Mouse (Mus musculus) embryonic facial prominence, embryonic 10.5 days (tissue): Measurements from ENCODE around the gene Zbtb16. TPM values are rescaled to one million over a fixed set of nuclear protein-coding genes. Genes with fewer than 3 reads are reported as not detected.

Experiments
- DNase-seq: peaks from one replicate; pipeline ENCODE4 v3.0.0-alpha.2; 2017; ENCODE audit warnings: low spot score
- H3K27ac ChIP-seq: fragments of 300-500 bp; sonication (generic); replicated peaks from 2 replicates; pipeline ENCODE4 v1.5.1; 2016; ENCODE audit warnings: mild to moderate bottlenecking
- H3K27me3 ChIP-seq: fragments of 300-500 bp; sonication (generic); replicated peaks from 2 replicates; pipeline ENCODE4 v1.6.1; 2016; ENCODE audit warnings: low read depth, mild to moderate bottlenecking; ENCODE audit not compliant: poor library complexity, severe bottlenecking
- H3K36me3 ChIP-seq: fragments of 300-500 bp; sonication (generic); replicated peaks from 2 replicates; pipeline ENCODE4 v1.6.1; 2016; ENCODE audit warnings: mild to moderate bottlenecking, moderate library complexity
- H3K4me1 ChIP-seq: fragments of 300-500 bp; sonication (generic); 2 replicates; pipeline ENCODE4 v1.6.1; 2016
- H3K4me3 ChIP-seq: fragments of 300-500 bp; sonication (generic); 2 replicates; pipeline ENCODE4 v1.5.1; 2016; ENCODE audit warnings: mild to moderate bottlenecking, moderate library complexity
- H3K9me3 ChIP-seq: fragments of 300-500 bp; sonication (generic); 2 replicates; pipeline ENCODE4 v1.6.1; 2016; ENCODE audit warnings: mild to moderate bottlenecking
- WGBS: fragments of 180-500 bp; shearing (Covaris S2); methylation state at CpG from one replicate; pipeline ENCODE4 v1.1.7; 2016; 5-methylcytosine and 5-hydroxymethylcytosine counted together
- polyA plus RNA-seq: library from polyadenylated mRNA; unstranded; fragments of >200 nt; fragmentation: Nextera tagmentation; extraction: Ambion mirVana; gene quantifications from 2 replicates; pipeline ENCODE4 v1.2.1, GENCODE M21; 2016

Zbtb16 gene
- polyA plus RNA-seq, 1 experiment from 2014 or later: 15.8 TPM

DNA sequence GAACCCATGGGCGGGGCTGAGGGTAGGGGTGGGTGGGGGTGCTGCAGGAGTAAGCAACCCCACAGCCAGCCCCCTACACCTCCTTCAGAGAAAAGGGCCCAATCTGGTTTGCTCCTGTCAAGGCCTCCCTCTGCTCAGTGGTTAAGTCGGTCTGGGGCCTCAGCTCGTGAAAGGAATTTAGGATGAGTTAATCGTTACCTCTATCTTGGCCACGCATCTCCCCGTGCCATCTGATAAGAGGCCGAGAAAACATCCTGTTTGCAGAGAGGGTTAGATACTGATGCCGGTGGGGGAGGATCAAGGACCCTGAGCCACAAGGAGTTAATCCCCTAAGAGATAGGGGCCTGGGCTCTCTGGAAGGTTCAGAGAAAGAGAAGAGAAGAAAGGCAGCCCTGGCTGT is 40.9 kb downstream of the Zbtb16 start:
- Histone ChIP-seq H3K27me3 (no peaks in the 10 kb centered on the region), H3K36me3 (peaks cover 2% of the 10 kb centered on the region; the same call in 1 of the 2 replicates), H3K9me3 (no peaks in the 10 kb centered on the region), H3K4me3 (no peak overlapping the region), H3K27ac (peak overlapping the region; percentile 32; the same call in 1 of the 2 replicates), H3K4me1 (peaks cover 46% of the 10 kb centered on the region)
- 17% methylated on average over 8 of the region's 8 CpGs for WGBS
- no peak for DNase-seq

DNA sequence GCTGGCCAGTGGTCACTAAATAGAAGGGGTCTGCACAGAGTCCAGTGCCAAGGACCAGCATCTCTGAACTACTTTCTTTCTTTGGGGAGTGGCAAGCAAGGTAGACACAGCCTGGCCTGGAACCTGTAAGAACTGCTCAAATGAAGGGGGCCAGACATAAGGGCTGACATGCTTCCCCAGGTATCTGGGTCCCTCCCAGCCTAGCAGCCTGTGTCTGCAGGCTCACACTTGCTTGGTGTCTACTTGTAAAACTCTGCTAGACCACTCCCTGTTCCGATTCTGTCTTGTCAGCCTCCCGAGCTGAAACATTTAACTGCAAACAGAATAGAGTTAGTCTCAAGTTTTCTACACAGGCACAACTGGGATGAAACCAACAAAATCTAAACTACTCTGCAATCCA is 41.6 kb downstream of the Zbtb16 start:
- Histone ChIP-seq H3K27me3 (no peaks in the 10 kb centered on the region), H3K27ac (no peak overlapping the region), H3K36me3 (peaks cover 2% of the 10 kb centered on the region; the same call in 1 of the 2 replicates), H3K4me1 (peaks cover 46% of the 10 kb centered on the region), H3K4me3 (no peak overlapping the region), H3K9me3 (no peaks in the 10 kb centered on the region)
- DNase-seq: no peak
- 80% methylated on average over 2 of the region's 2 CpGs for WGBS

DNA sequence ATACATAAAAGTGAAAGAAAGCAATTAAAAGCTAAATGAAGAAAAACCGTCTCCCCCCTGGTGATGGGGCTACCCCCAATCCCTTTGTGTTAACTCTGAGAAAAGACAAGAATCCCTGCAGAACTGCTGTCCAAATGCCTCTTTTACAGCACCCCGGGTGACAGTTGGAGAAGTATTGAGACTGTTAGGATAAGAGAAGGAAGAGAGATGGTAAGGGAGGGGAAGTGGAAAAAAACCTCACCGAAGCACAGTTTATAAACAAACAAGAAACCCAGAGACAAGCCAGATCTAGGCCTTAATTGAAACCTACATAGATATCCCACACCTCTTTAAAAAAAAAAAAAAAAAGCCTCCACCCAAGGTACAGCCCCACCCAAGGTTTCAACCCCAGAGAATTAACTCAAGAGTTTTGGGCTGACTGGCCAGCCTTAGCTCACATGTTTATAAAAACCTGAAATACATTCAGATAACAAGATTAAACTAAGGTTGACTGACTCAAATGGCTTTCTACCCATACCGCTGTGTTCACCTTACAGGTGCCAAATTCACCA is 42.3 kb downstream of the Zbtb16 start:
- H3K27ac ChIP-seq: no peak overlapping the region
- no peaks in the 10 kb centered on the region for H3K9me3 ChIP-seq
- no peak for DNase-seq
- H3K4me3 ChIP-seq: no peak overlapping the region
- no peaks in the 10 kb centered on the region for H3K36me3 ChIP-seq
- H3K4me1 ChIP-seq: peaks cover 52% of the 10 kb centered on the region
- WGBS: 64% methylated on average over 4 of the region's 4 CpGs
- no peaks in the 10 kb centered on the region for H3K27me3 ChIP-seq

GRCm38 (mm10) chr9:48790575-48790974 is 45.4 kb downstream of the Zbtb16 start:
- Histone ChIP-seq H3K27me3 (no peaks in the 10 kb centered on the region), H3K27ac (no peak overlapping the region), H3K4me1 (peaks cover 61% of the 10 kb centered on the region), H3K9me3 (no peaks in the 10 kb centered on the region), H3K4me3 (no peak overlapping the region), H3K36me3 (no peaks in the 10 kb centered on the region)
- 78% methylated on average over 10 of the region's 10 CpGs for WGBS
- DNase-seq: no peak

DNA sequence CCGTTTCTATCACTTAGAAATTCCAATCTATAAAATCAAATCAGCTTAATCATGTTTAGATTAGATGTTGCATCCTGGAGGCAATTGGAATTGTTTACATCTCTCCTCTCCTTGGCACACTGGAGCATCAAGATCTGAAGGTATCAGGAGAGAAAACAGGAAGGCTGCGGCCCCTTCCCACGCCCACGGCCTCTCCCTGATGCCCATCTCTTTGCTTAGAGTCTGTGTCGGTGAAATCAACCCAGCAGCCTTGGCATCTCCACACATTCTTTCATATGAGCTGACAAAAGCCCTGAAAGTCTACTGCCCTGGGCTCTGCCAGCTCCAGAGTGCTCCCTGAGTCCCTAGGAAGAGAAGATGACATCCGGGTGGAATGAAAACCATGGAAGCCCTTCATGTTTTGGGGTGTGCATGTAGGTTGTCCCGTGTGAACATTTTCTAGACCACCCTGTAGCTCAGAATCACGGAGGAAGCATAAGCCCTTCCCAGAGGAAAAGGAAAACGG is 48.1 kb downstream of the Zbtb16 start:
- WGBS: 72% methylated on average over 9 of the region's 9 CpGs
- DNase-seq: no peak
- no peak overlapping the region for H3K27ac ChIP-seq
- H3K27me3 ChIP-seq: no peaks in the 10 kb centered on the region
- no peaks in the 10 kb centered on the region for H3K9me3 ChIP-seq
- H3K36me3 ChIP-seq: no peaks in the 10 kb centered on the region
- no peak overlapping the region for H3K4me3 ChIP-seq
- H3K4me1 ChIP-seq: peaks cover 48% of the 10 kb centered on the region

DNA sequence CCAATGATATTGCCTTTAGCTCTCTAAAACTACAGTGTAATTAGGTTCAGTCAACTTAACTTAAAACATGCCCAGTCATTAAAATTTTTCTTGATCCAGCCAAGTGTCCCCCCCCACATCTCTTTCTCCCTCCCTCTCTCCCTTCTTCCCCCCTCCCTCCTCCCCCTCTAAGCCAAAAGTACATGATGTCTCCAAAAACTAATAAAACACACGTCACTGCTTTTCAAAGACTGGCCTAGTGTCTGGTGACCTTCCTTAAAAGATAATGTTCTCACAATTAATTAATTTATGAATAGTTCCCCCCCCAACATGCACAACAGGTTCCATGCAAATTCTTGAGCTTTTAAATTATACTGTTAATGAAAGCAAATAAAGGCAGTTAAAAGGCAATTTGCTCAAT is 48.7 kb downstream of the Zbtb16 start:
- no peak overlapping the region for H3K4me3 ChIP-seq
- no peaks in the 10 kb centered on the region for H3K27me3 ChIP-seq
- no peaks in the 10 kb centered on the region for H3K9me3 ChIP-seq
- peaks cover 55% of the 10 kb centered on the region for H3K4me1 ChIP-seq
- no peaks in the 10 kb centered on the region for H3K36me3 ChIP-seq
- 45% methylated on average over 1 of the region's 1 CpGs for WGBS
- no peak for DNase-seq
- H3K27ac ChIP-seq: no peak overlapping the region

- H3K4me3 ChIP-seq: no peak overlapping the region
- 41% methylated on average over 6 of the region's 6 CpGs for WGBS
- H3K4me1 ChIP-seq: peaks cover 57% of the 10 kb centered on the region
- no peaks in the 10 kb centered on the region for H3K36me3 ChIP-seq
- no peak for DNase-seq
- H3K27me3 ChIP-seq: no peaks in the 10 kb centered on the region
- H3K27ac ChIP-seq: no peak overlapping the region
- no peaks in the 10 kb centered on the region for H3K9me3 ChIP-seq
These were observed 49.2 kb downstream of the Zbtb16 start for GRCm38 (mm10) chr9:48786814-48787213.

DNA sequence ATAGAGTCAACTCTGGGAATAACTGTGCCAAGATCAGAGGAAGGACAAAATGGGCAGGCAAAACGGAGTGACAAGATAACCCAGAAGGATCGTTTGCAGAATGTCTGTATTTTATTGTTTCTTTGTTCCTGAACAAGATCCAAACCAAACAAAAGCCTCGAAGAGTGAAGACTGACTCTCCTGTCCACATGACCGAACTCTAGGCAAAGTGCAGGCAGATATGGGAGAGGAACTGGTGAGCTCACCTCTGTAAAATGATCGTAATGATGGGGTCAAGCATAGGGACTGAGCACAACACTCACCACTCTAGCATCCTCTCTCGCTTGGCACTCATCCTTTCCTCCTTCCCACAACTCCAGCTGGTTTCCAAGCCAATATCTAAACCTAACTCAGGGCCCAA is 51.1 kb downstream of the Zbtb16 start:
- Histone ChIP-seq H3K27me3 (no peaks in the 10 kb centered on the region), H3K27ac (no peak overlapping the region), H3K36me3 (no peaks in the 10 kb centered on the region), H3K9me3 (no peaks in the 10 kb centered on the region), H3K4me3 (no peak overlapping the region), H3K4me1 (peaks cover 43% of the 10 kb centered on the region)
- 86% methylated on average over 6 of the region's 6 CpGs for WGBS
- no peak for DNase-seq

GRCm38 (mm10) chr9:48783292-48783691 is 52.7 kb downstream of the Zbtb16 start:
- Histone ChIP-seq H3K27me3 (no peaks in the 10 kb centered on the region), H3K4me3 (no peak overlapping the region), H3K36me3 (no peaks in the 10 kb centered on the region), H3K27ac (peak overlapping the region; percentile 40; the same call in 1 of the 2 replicates), H3K4me1 (peaks cover 32% of the 10 kb centered on the region), H3K9me3 (no peaks in the 10 kb centered on the region)
- 69% methylated on average over 4 of the region's 4 CpGs for WGBS
- no peak for DNase-seq

GRCm38 (mm10) chr9:48782284-48783060 is 53.5 kb downstream of the Zbtb16 start:
- H3K27ac ChIP-seq: no peak overlapping the region; the same call in 1 of the 2 replicates
- H3K4me3 ChIP-seq: no peak overlapping the region
- H3K4me1 ChIP-seq: peaks cover 24% of the 10 kb centered on the region
- WGBS: 57% methylated on average over 15 of the region's 15 CpGs
- H3K36me3 ChIP-seq: no peaks in the 10 kb centered on the region
- H3K27me3 ChIP-seq: no peaks in the 10 kb centered on the region
- no peak for DNase-seq
- no peaks in the 10 kb centered on the region for H3K9me3 ChIP-seq

DNA sequence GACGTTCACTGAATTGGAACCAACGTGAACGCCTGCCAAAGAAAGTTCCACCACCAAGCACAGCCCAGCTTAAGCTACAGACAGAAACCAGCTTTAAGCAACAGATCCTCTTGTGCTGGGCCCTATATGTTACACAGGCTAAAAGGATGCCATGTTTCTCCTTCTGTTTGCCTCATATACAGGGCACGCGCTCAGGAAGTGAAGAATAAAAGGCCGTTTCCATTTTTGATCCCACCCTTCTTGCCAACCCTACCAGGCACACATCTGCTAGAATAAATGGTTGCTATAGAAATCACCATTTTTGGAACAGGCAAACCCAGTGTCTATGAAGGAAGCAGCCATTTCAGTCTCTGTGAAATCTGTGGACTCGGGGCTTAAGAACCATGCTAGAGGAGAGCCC is 59.8 kb downstream of the Zbtb16 start:
- 91% methylated on average over 7 of the region's 7 CpGs for WGBS
- H3K27me3 ChIP-seq: no peaks in the 10 kb centered on the region
- H3K4me1 ChIP-seq: peaks cover 9% of the 10 kb centered on the region
- DNase-seq: no peak
- no peak overlapping the region for H3K27ac ChIP-seq
- no peaks in the 10 kb centered on the region for H3K9me3 ChIP-seq
- no peak overlapping the region for H3K4me3 ChIP-seq
- H3K36me3 ChIP-seq: no peaks in the 10 kb centered on the region

GRCm38 (mm10) chr9:48775561-48775960 is 60.5 kb downstream of the Zbtb16 start:
- Histone ChIP-seq H3K4me3 (no peak overlapping the region), H3K27ac (no peak overlapping the region), H3K27me3 (no peaks in the 10 kb centered on the region), H3K4me1 (peaks cover 16% of the 10 kb centered on the region), H3K9me3 (no peaks in the 10 kb centered on the region), H3K36me3 (no peaks in the 10 kb centered on the region)
- WGBS: 66% methylated on average over 2 of the region's 2 CpGs
- no peak for DNase-seq

- no peak overlapping the region for H3K4me3 ChIP-seq
- no peaks in the 10 kb centered on the region for H3K27me3 ChIP-seq
- no peaks in the 10 kb centered on the region for H3K9me3 ChIP-seq
- H3K4me1 ChIP-seq: peaks cover 23% of the 10 kb centered on the region
- DNase-seq: no peak
- H3K27ac ChIP-seq: no peak overlapping the region
- H3K36me3 ChIP-seq: no peaks in the 10 kb centered on the region
- WGBS: 90% methylated on average over 8 of the region's 8 CpGs
These were observed 62.3 kb downstream of the Zbtb16 start for GRCm38 (mm10) chr9:48773710-48774109.
